Mouse (Mus musculus) liver, postnatal 0 days (tissue): Measurements from ENCODE around the gene Ntpcr. TPM values are rescaled to one million over a fixed set of nuclear protein-coding genes. Genes with fewer than 3 reads are reported as not detected.
A peak's percentile ranks its signal among the peaks of the same experiment; 100 is the strongest.

Source experiments
- ATAC-seq: fragments of 200-750 bp; cut with Nextera tagmentation; 2 replicates; pipeline ENCODE4 v1.8.0; 2017; ENCODE audit warnings: mild to moderate bottlenecking, moderate library complexity
- DNase-seq: peaks from one replicate; pipeline ENCODE4 v3.0.0-alpha.2; 2016
- H3K27ac ChIP-seq: fragments of 300-500 bp; sonication (generic); 2 replicates; pipeline ENCODE4 v1.5.1; 2014; ENCODE audit warnings: antibody characterized with exemption, moderate library complexity, mild to moderate bottlenecking, low read depth
- H3K27me3 ChIP-seq: fragments of 300-500 bp; sonication (generic); 2 replicates; pipeline ENCODE4 v1.6.1; 2014; ENCODE audit warnings: low read length, control low read depth, mixed read lengths; ENCODE audit not compliant: insufficient read depth
- H3K36me3 ChIP-seq: fragments of 300-500 bp; sonication (generic); replicated peaks from 2 replicates; pipeline ENCODE4 v1.6.1; 2014; ENCODE audit warnings: mild to moderate bottlenecking, control low read depth, low read length, moderate library complexity, mixed read lengths; ENCODE audit not compliant: insufficient read depth
- H3K4me1 ChIP-seq: fragments of 300-500 bp; sonication (generic); 2 replicates; pipeline ENCODE4 v1.6.1; 2014; ENCODE audit warnings: antibody characterized with exemption, mild to moderate bottlenecking, control low read depth; ENCODE audit not compliant: insufficient read depth
- H3K4me2 ChIP-seq: fragments of 300-500 bp; sonication (generic); 2 replicates; pipeline ENCODE4 v1.6.1; 2014; ENCODE audit warnings: low read depth, mild to moderate bottlenecking, low read length, moderate library complexity, mixed read lengths
- H3K4me3 ChIP-seq: fragments of 300-500 bp; sonication (generic); 2 replicates; pipeline ENCODE4 v1.5.1; 2014; ENCODE audit warnings: low read depth, low read length
- H3K9ac ChIP-seq: fragments of 300-500 bp; sonication (generic); replicated peaks from 2 replicates; pipeline ENCODE4 v1.6.1; 2014; ENCODE audit warnings: mild to moderate bottlenecking, moderate library complexity
- H3K9me3 ChIP-seq: fragments of 300-500 bp; sonication (generic); 2 replicates; pipeline ENCODE4 v1.6.1; 2016; ENCODE audit warnings: mild to moderate bottlenecking, control low read depth, low read length, mixed read lengths
- CTCF ChIP-seq: sonication (generic); IDR thresholded peaks from 2 replicates; pipeline ENCODE4 v1.5.1; 2016; ENCODE audit warnings: antibody characterized with exemption, low read depth
- EP300 ChIP-seq: IDR thresholded peaks from 2 replicates; pipeline ENCODE4 v1.6.1; 2016; ENCODE audit warnings: antibody characterized with exemption, low read depth, mild to moderate bottlenecking
- WGBS: fragments of 180-500 bp; shearing (Covaris S2); extraction: QIAGEN DNeasy Blood & Tissue Kit; methylation state at CpG from one replicate; pipeline ENCODE4 v1.1.7; 2014; ENCODE audit not compliant: insufficient replicate concordance; 5-methylcytosine and 5-hydroxymethylcytosine counted together
- polyA plus RNA-seq: library from polyadenylated mRNA; unstranded; fragments of >200 nt; fragmentation: Nextera tagmentation; extraction: Ambion mirVana; gene quantifications from 2 replicates; pipeline ENCODE4 v1.2.1, GENCODE M21; 2015

Ntpcr gene
- polyA plus RNA-seq, 1 experiment from 2014 or later, result 17.6 TPM

GRCm38 (mm10) chr8:125759022-125759421 is 29.3 kb downstream of the Ntpcr start:
- no peak overlapping the region for H3K4me2 ChIP-seq
- DNase-seq (peak; percentile 49), ATAC-seq (no peak)
- no peaks in the 10 kb centered on the region for H3K4me1 ChIP-seq
- no peak overlapping the region for H3K9ac ChIP-seq
- H3K9me3 ChIP-seq, result no peaks in the 10 kb centered on the region
- WGBS, result 58% methylated on average over 10 of the region's 10 CpGs
- no peak overlapping the region for H3K4me3 ChIP-seq
- H3K36me3 ChIP-seq, result no peaks in the 10 kb centered on the region
- H3K27me3 ChIP-seq, result no peaks in the 10 kb centered on the region
- TF ChIP-seq CTCF (peak; percentile 67), EP300 (no peak)
- H3K27ac ChIP-seq, result no peak overlapping the region

GRCm38 (mm10) chr8:125763066-125763786 is 33.5 kb downstream of the Ntpcr start:
- no peak overlapping the region for H3K27ac ChIP-seq
- peak; percentile 68 for ATAC-seq

GRCm38 (mm10) chr8:125768079-125768478 is 38.3 kb downstream of the Ntpcr start:
- no peak for TF ChIP-seq CTCF
- TF ChIP-seq EP300, result no peak
- WGBS, result 85% methylated on average over 10 of the region's 10 CpGs
- H3K9ac ChIP-seq, result no peak overlapping the region
- H3K4me3 ChIP-seq, result no peak overlapping the region
- H3K36me3 ChIP-seq, result no peaks in the 10 kb centered on the region
- DNase-seq (no peak), ATAC-seq (no peak)
- no peaks in the 10 kb centered on the region for H3K4me1 ChIP-seq
- H3K27ac ChIP-seq, result no peak overlapping the region
- no peak overlapping the region for H3K4me2 ChIP-seq
- H3K9me3 ChIP-seq, result no peaks in the 10 kb centered on the region
- H3K27me3 ChIP-seq, result no peaks in the 10 kb centered on the region

More at GRCm38 (mm10) chr8:125763066-125763786, 33.5 kb downstream of the Ntpcr start:
- DNase-seq, result no peak
- Histone ChIP-seq H3K4me2 (no peak overlapping the region), H3K4me1 (no peaks in the 10 kb centered on the region), H3K9ac (no peak overlapping the region), H3K27me3 (no peaks in the 10 kb centered on the region), H3K9me3 (no peaks in the 10 kb centered on the region), H3K4me3 (no peak overlapping the region), H3K36me3 (no peaks in the 10 kb centered on the region)
- WGBS, result 59% methylated on average over 16 of the region's 16 CpGs
- TF ChIP-seq EP300 (0 out of 2 replicates have a peak, but pooled peaks have one; percentile 38), CTCF (no peak)

- DNase-seq (no peak), ATAC-seq (no peak)
- Histone ChIP-seq H3K27me3 (no peaks in the 10 kb centered on the region), H3K36me3 (no peaks in the 10 kb centered on the region), H3K4me2 (no peak overlapping the region), H3K27ac (no peak overlapping the region), H3K4me1 (no peaks in the 10 kb centered on the region), H3K9me3 (no peaks in the 10 kb centered on the region), H3K9ac (no peak overlapping the region), H3K4me3 (no peak overlapping the region)
- WGBS, result 64% methylated on average over 2 of the region's 2 CpGs
- TF ChIP-seq EP300, result no peak
- TF ChIP-seq CTCF, result no peak
Measured at GRCm38 (mm10) chr8:125772300-125772699, 42.5 kb downstream of the Ntpcr start.

GRCm38 (mm10) chr8:125773281-125773803 is 43.6 kb downstream of the Ntpcr start:
- Histone ChIP-seq H3K4me3 (no peak overlapping the region), H3K27me3 (no peaks in the 10 kb centered on the region), H3K9me3 (no peaks in the 10 kb centered on the region), H3K4me2 (no peak overlapping the region), H3K4me1 (no peaks in the 10 kb centered on the region), H3K36me3 (no peaks in the 10 kb centered on the region), H3K27ac (no peak overlapping the region), H3K9ac (no peak overlapping the region)
- TF ChIP-seq CTCF (no peak), EP300 (no peak)
- WGBS, result 74% methylated on average over 7 of the region's 7 CpGs
- DNase-seq (no peak), ATAC-seq (no peak)

DNA sequence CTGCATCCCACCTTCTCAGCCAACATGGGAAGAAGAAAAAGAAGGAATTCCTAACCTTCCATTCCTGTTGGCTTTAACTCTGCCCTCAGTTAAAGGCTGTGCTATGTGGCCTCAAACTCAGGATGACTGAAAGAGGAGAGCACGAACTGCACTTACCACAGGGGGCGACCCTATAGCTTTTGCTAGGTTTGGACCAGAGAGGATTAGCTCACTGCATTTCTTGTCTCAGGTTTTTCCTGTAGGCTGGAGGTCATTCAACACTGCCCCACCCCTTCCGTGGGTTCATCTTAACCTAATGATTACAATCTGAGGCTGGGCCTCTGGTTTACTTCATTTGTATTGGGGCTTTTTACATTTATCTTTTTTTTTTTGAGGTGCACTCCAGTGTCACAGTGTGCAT is 45.3 kb downstream of the Ntpcr start:
- WGBS, result 53% methylated on average over 3 of the region's 3 CpGs
- Histone ChIP-seq H3K9ac (no peak overlapping the region), H3K27ac (no peak overlapping the region), H3K4me1 (no peaks in the 10 kb centered on the region), H3K9me3 (no peaks in the 10 kb centered on the region), H3K27me3 (no peaks in the 10 kb centered on the region), H3K4me3 (no peak overlapping the region), H3K36me3 (no peaks in the 10 kb centered on the region), H3K4me2 (no peak overlapping the region)
- ATAC-seq (no peak), DNase-seq (no peak)
- TF ChIP-seq EP300 (no peak), CTCF (no peak)

DNA sequence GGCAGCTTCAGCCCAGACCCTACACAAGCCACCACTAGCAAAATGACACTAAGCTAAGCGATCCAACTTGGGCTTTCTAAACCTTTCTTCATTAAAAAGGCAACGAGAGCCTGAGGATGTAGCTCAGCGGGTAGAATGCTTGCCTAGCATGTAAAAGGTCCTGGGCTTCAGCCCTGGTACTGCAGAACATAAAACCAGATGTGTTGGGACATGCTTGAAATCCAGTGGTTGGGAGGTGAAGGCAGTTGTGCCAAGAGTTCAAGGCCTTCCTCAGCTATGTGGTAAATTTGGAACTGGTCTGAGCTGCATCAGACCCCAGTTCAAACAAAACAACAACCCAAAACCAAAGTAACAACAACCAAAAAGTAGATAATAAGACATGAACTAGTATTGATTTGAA is 46.6 kb downstream of the Ntpcr start:
- H3K9ac ChIP-seq, result no peak overlapping the region
- H3K4me2 ChIP-seq, result no peak overlapping the region
- no peaks in the 10 kb centered on the region for H3K9me3 ChIP-seq
- no peak for TF ChIP-seq EP300
- ATAC-seq, result no peak
- WGBS, result 77% methylated on average over 3 of the region's 3 CpGs
- no peak for DNase-seq
- H3K4me1 ChIP-seq, result no peaks in the 10 kb centered on the region
- H3K4me3 ChIP-seq, result no peak overlapping the region
- H3K27me3 ChIP-seq, result no peaks in the 10 kb centered on the region
- H3K36me3 ChIP-seq, result no peaks in the 10 kb centered on the region
- no peak overlapping the region for H3K27ac ChIP-seq
